Mouse (Mus musculus) embryonic stem cell, embryonic (primary cell): ENCODE results near the gene 9330161L09Rik.

Experiments
- CTCF ChIA-PET, 4 experiments: fragments of 300-600 bp in 2 of 4; fragments of 350-600 bp in 2 of 4; sonication (Branson Sonifier 250); formaldehyde crosslinking; loops; one replicate each; lab custom pipeline; 2022; ENCODE audit warnings: inconsistent platforms in 2 of 4; lab: Charles Lee
- POLR2A ChIA-PET, 4 experiments: fragments of 300-600 bp in 2 of 4; fragments of 350-600 bp in 2 of 4; sonication (Branson Sonifier 250); formaldehyde crosslinking; loops; one replicate each; lab custom pipeline; 2022; ENCODE audit warnings: antibody characterized with exemption in 4 of 4, inconsistent platforms in 1 of 4; lab: Charles Lee

Gene 9330161L09Rik

GRCm38 (mm10) chr12:103404131-103404530 is 3.5 kb downstream of the 9330161L09Rik start:
- POLR2A ChIA-PET, result no interaction called here
- CTCF ChIA-PET, result no interaction called here

DNA sequence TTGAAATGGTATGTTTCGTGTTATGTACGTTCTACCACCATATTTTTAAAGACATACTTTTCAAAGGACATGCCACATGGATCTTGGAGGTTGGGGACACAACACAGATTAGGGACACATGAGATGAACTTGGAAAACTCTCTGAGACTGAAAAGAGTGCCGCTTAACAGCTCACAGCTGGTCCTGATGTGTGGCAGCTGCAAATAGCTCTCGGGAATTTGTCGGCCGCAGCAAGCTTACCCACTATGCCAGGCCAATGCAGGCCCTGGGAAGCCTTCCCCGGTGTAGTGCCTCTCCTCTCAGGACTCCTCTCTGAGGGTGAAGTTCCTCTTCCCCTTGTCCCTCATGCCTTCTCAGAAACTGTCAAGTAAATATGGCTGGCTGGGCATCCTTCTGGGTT is 10.9 kb downstream of the 9330161L09Rik start:
- POLR2A ChIA-PET, result interaction anchor here in 1 of 4 experiments (1.3 to 2.4 kb wide), 2 partner anchors 8 to 29 kb away, joined by 3 to 5 read pairs; partner anchors contain the start of genes Ddx24 and Otub2

DNA sequence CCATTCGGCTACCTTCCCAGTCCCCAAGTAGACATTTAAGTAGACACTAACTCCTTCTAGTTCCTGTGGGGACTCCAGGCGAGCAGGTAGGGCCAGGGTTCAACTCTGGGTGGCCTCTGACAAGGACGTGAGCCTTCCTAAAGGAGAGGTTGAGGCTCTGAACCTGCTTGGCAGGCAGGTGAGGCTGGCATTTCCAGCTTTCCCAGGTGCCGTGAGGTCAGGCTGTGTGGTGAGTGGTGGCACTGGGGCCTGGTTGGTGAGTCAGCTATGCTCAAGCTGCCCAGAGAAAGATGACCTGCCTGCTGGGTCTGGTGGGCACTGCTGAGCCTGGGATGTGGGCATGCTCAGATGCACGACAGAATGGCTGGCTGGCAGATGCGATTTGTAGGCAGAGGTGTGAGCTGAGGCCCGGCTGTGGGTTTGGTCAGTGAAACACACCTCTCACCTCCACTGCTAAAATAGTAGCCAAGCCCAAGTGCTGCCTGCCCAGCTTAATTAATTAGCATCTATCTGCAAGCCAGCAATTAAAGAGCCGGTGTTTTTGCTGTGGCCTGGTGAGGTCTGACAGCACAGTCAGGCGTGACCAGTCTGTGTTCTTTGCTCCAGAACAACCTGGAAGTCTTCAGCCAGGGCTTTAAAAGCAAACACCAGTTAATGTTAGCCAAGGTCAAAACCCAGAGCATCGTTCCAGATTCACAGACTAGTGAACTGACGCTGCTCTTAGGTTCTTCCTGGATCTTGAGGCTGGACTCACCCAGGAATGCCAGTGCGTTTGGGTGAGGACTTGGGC is 11.9 kb downstream of the 9330161L09Rik start:
- ChIA-PET POLR2A (interaction anchor here in 1 of 4 experiments (1.3 kb wide), 1 partner anchor 30 kb away, joined by 3 read pairs; the partner anchor contains the start of gene Ddx24), CTCF (interaction anchor here in 1 of 4 experiments (2.3 kb wide), 1 partner anchor 28 kb away, joined by 6 read pairs; no protein-coding TSS in a partner anchor)

More for the DNA sequence above, 10.9 kb downstream of the 9330161L09Rik start:
- CTCF ChIA-PET, result interaction anchor here in 1 of 4 experiments (2.3 kb wide), 1 partner anchor 29 kb away, joined by 6 read pairs; no protein-coding TSS in a partner anchor

DNA sequence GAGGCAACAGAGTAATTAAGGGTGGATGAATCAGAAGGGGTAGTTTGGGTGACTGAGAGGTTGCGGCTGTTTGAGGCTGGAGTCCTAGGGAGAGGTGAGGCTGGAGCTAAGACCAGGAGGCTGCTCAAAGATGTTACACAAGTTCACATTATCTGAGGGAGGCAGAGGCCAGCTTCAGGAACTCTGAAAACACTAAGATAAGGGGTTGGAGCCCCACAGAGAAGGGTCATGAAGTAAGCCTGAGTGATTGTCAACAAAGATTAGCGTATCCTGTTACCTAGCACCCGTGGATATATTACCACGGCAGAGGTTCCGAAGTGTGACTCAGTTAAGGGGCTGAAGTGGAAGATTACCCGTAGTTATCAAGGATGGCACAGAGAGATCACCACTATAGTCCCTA is 14.1 kb downstream of the 9330161L09Rik start:
- ChIA-PET POLR2A (interaction anchor here in 1 of 4 experiments (0.5 kb wide), 1 partner anchor 1411 kb away, joined by 5 read pairs; no protein-coding TSS in a partner anchor), CTCF (no interaction called here)

- ChIA-PET POLR2A (interaction anchor here in 2 of 4 experiments (0.6 to 4.2 kb wide), 6 partner anchors 10 to 205 kb away, joined by 3 to 25 read pairs (median 4); partner anchors contain the start of gene Ddx24 (in 1 of the 2)), CTCF (interaction anchor here in 3 of 4 experiments (0.6 to 1.2 kb wide), 5 partner anchors 17 to 24 kb away, joined by 3 to 5 read pairs (median 4); no protein-coding TSS in a partner anchor)
Measured at GRCm38 (mm10) chr12:103391098-103391497, 16.5 kb downstream of the 9330161L09Rik start.

DNA sequence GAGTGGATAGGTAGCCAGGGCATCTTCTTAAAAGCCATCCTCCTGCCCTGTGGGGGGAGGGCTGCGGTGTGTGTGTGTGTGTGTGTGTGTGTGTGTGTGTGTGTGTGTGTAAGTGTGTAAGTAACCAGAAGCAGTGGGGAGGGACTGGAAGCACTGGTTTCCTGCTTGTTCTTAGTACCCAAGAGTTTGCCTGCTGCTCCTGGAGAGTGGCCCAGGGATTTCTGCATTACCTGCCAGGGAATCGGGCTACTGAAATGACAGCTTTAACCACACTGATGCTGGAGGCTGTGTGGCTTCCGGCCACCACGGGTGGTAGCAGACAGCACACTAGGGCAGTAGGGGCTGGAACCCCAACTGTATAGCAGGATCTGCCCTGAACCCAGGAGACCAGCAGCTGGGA is 17.6 kb downstream of the 9330161L09Rik start:
- POLR2A ChIA-PET, result interaction anchor here in 2 of 4 experiments (1.2 to 4.2 kb wide), 7 partner anchors 8 to 148 kb away, joined by 3 to 25 read pairs (median 5); partner anchors contain the start of genes Ddx24 (in 2 of the 2) and Prima1 (in 1 of the 2)
- CTCF ChIA-PET, result interaction anchor here in 3 of 4 experiments (0.7 to 2.1 kb wide), 3 partner anchors 36 to 837 kb away, joined by 4 to 11 read pairs (median 4); partner anchors contain the start of gene Ddx24 (in 2 of the 3)

DNA sequence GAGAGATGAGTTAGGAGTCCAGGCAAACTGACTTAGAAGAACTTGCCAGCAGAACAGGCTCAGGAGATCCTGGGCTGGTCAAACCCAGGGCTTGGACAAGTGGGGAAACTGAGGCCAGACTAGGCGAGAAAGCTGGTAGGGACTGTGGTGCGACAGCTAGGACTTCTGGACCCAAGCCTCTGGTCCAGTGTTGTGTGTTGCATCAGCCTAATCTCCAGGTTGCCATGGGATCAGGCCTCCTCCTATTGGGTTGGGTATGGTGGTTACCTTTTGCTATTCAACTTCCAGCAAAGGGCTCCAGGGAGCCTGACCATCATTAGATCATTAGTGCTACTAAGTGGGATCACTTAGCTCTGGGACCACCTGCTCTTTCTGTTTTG is 18.3 kb downstream of the 9330161L09Rik start:
- ChIA-PET CTCF (interaction anchor here (0.7 to 2.1 kb wide), 5 partner anchors 18 to 750 kb away, joined by 3 to 11 read pairs (median 5); partner anchors contain the start of gene Ddx24 (in 2 of the 4)), POLR2A (interaction anchor here in 3 of 4 experiments (0.6 to 4.2 kb wide), 15 partner anchors 9 to 586 kb away, joined by 3 to 25 read pairs (median 5); partner anchors contain the start of genes Ddx24 (in 3 of the 3), Prima1 (in 2 of the 3) and 9330161L09Rik (in 1 of the 3))

DNA sequence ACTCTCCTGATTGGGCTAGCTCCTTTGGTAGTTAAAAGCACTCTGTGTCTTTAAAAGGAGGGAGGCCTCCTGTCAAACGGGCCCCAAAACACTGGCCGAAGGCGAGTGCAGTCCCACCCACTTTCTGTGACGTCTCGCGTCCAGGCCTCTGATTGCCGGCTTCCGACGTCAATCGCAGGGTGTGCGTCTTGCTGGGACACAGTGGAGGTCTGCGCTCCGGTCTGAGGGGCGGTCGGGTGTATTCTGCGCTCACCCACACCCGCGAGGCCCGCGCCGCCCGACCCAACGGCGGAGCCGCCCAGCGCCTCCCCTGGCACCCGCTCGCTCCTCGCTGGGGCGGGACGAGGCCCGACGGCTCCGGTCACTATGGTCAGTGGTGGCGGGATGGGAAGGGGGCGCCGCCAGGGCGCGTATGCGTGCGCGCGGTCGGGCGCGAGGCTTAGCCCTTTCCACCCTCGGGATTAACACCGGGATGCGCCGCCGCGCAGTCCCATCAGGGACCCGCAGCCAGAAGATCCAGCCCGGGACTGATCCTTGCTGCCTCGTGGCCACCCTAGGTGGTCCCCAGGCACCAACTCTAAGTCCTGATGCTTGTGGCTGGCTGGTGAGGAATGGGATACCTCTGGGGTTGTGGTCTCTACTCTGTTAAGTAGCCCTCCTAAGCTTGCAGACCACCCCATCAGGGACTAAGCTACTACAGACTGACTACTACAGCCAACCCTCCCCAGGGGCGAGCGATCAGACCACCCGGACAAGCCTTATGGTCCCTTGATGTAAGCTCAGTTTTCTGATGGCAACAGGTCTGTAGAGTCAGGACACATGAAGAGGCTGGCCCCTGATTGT is 18.9 kb downstream of the 9330161L09Rik start, which contains the start of gene Otub2:
Gene Otub2 (plus strand): TSS at position 178 of the 843 bp plus-strand sequence.
- POLR2A ChIA-PET, result interaction anchor here (0.5 to 4.2 kb wide), 22 partner anchors 9 to 887 kb away, joined by 3 to 25 read pairs (median 5); partner anchors contain the start of genes Ddx24 (in 3 of the 4), Prima1 (in 2 of the 4) and 9330161L09Rik (in 1 of the 4)
- CTCF ChIA-PET, result interaction anchor here (0.7 to 2.1 kb wide), 6 partner anchors 17 to 749 kb away, joined by 3 to 11 read pairs (median 4); partner anchors contain the start of gene Ddx24 (in 2 of the 4)

DNA sequence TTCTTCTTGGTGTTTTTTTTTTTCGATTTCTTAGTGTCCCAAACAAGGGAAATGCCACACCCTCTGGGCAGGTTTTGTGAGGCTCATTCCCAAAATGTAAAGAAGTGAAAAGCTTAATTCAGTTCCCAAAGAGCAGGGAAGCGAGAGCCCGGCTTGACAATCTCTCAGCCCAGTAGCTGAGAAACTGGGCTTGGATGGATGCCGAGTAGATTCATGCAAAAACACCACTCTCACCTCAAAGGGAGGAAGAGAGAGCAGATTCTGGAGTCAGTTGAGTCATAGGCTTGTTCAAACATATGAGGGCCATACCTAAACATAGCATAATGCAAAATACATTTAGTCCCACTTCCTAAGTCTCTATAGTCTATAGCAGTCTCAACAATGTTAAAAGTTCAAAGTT is 27.4 kb downstream of the 9330161L09Rik start:
- ChIA-PET POLR2A (no interaction called here), CTCF (interaction anchor here in 1 of 4 experiments (1.7 kb wide), 1 partner anchor 12 kb away, joined by 6 read pairs; no protein-coding TSS in a partner anchor)

DNA sequence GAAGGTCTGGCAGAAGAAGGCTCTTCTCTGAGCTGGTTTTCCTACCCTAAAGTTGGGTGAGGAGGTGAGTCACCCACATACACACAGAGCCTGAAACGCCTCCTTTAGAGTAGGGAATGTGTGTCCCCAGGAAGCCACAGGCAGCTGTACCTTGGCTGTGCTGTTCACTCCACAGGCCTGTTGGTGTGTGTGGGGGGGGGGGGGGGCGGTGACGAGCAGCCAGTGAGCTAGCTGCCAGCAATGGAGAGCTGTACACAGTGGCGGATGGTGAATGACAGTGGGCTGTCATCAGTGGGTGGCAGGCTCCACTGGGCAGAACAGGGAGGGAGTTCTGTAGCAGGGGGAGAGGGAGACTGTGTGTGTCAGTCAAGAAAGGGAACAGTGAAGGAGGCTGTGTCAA is 30.8 kb downstream of the 9330161L09Rik start:
- ChIA-PET CTCF (interaction anchor here (0.5 to 2.2 kb wide), 6 partner anchors 9 to 235 kb away, joined by 3 to 12 read pairs (median 5); no protein-coding TSS in a partner anchor), POLR2A (interaction anchor here in 1 of 4 experiments (0.5 kb wide), 1 partner anchor 15 kb away, joined by 4 read pairs; no protein-coding TSS in a partner anchor)

DNA sequence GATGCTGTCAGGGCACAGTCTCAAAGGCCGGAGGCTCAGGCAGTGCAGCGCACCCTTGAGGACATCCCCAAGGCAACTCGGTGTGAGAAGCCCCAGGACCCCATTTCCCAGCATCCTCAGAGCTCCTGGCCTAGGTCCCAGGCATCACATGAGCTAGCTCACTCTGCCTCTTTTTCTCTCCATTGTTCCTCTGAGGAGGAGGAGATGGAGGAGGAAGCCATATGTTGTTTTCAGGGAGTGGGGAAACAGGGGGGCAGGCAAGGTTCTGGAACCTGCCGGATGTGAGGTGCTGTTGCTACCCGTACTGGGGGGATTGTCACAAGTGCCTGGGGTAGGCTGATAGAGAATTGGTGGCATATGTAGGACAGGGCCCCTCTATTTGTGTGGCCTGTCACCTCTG is 31.5 kb downstream of the 9330161L09Rik start:
- POLR2A ChIA-PET, result interaction anchor here in 1 of 4 experiments (0.5 kb wide), 1 partner anchor 15 kb away, joined by 4 read pairs; no protein-coding TSS in a partner anchor
- CTCF ChIA-PET, result interaction anchor here in 3 of 4 experiments (0.6 to 2.2 kb wide), 4 partner anchors 8 to 234 kb away, joined by 3 to 10 read pairs (median 5); no protein-coding TSS in a partner anchor

DNA sequence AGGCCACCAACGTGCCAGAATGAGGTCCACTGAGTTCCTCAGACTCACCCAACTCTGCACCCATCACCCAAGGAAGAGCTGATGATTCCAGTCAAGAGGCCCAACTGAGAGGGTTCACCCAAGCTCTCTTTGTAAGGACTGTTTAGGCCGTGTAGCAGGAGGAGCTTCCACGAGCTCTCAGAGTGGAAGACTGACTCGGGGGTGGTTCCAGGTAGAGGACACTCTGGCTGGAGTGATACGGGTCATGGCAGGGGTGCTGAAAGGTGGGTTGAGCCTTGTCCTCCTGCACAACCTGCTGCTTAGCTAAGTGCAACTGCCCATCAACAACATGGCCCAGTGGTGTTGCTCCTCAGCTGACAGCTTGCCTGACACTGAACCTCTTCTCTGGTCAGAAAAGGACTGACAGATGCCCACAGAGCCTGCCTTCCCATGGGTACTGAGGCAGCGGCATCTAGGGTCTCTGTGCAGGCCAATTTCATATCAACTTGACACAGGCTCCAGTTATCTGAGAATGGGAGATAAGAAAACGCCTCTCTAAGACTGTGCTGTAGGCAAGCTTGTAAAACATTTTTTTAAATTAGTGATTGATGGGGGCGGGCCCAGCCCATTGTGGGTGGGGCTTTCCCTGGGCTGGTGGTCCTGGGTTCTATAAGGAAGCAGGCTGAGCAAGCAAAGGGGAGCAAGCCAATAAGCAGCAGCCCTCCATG is 33.9 kb downstream of the 9330161L09Rik start:
- CTCF ChIA-PET, result interaction anchor here (0.5 to 1.4 kb wide), 6 partner anchors 10 to 572 kb away, joined by 3 to 5 read pairs (median 3); no protein-coding TSS in a partner anchor
- POLR2A ChIA-PET, result interaction anchor here in 1 of 4 experiments (0.5 to 1.4 kb wide), 3 partner anchors 8 to 229 kb away, joined by 3 read pairs; no protein-coding TSS in a partner anchor

DNA sequence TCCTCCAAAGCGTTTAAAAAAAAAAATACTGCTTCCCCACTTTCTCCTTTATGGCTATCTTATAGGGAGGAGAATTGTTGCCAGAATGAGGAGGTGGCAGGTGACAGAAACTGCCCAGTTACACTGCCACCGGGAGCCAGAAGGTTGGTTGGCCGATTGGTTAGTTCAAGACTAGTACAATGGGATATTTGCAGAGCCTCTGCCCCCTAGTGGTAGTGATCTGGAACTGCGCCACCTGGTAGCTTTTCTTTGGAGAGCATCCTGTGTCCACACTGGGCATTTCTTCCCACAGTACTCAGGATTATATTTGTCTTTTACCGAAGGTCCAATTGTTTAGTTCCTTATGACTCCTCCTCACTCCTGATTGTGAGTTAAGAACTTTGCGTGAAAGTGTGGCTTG is 35.9 kb downstream of the 9330161L09Rik start:
- ChIA-PET CTCF (interaction anchor here (0.6 to 1.6 kb wide), 29 partner anchors 10 to 1372 kb away, joined by 3 to 7 read pairs (median 3); partner anchors contain the start of genes Asb2 (in 1 of the 4), Ifi27 (in 1 of the 4) and Otub2 (in 1 of the 4)), POLR2A (interaction anchor here in 2 of 4 experiments (0.5 to 0.6 kb wide), 2 partner anchors 16 to 268 kb away, joined by 3 to 4 read pairs; no protein-coding TSS in a partner anchor)

DNA sequence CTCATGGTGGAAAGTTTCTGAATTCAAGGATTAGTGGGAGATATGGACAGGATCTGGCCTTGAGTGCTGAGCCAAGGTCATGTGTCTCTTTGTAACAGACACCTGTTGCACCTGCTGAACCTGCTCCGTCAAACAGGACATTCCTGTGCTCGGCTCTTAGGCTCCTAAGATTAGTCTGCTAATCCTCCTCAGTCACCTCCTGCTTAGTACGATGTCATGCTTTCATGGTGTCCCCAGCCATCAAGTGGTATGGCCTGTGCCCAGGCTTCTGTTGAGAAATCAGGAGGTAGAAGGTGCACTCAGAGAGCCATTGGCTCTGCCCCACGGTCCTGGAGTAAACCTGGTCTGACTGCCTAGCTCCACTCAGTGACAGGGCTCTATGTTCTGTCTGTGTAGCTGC is 36.8 kb downstream of the 9330161L09Rik start:
- ChIA-PET CTCF (interaction anchor here in 2 of 4 experiments (0.5 to 1.5 kb wide), 4 partner anchors 11 to 1374 kb away, joined by 3 to 7 read pairs (median 4); no protein-coding TSS in a partner anchor), POLR2A (no interaction called here)

DNA sequence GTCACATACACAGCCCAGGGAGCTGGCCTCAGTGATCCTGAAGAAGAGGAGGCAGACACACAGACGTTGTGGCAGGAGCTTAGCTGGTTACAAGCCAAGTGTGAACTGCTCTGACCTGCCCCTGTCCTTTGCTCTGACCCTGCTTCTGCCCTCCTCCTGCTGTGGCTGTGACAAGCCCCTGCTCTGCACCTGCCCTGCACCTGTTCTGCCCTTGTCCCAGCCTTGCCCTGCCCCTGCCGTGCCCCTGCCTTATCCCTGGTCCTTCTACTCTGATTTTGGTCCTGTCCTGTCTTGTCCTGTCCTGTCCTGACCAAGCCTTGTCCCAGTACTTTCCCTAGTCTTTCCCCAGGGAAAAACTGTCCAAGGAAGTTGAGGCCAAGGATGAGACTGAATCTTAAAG is 38.8 kb downstream of the 9330161L09Rik start:
- CTCF ChIA-PET, result interaction anchor here (0.6 to 4.1 kb wide), 34 partner anchors 10 to 232 kb away, joined by 3 to 52 read pairs (median 6); partner anchors contain the start of genes Ddx24 (in 3 of the 4), 9330161L09Rik (in 1 of the 4), Otub2 (in 1 of the 4) and Ppp4r4 (in 1 of the 4)
- POLR2A ChIA-PET, result interaction anchor here in 2 of 4 experiments (1.4 to 1.6 kb wide), 2 partner anchors 9 to 10 kb away, joined by 3 read pairs; no protein-coding TSS in a partner anchor

- POLR2A ChIA-PET, result interaction anchor here in 2 of 4 experiments (0.9 to 1.6 kb wide), 5 partner anchors 9 to 57 kb away, joined by 3 read pairs; partner anchors contain the start of gene Ddx24 (in 1 of the 2)
Measured at GRCm38 (mm10) chr12:103368326-103368669, 39.3 kb downstream of the 9330161L09Rik start.

More at GRCm38 (mm10) chr12:103368326-103368669, 39.3 kb downstream of the 9330161L09Rik start:
- CTCF ChIA-PET, result interaction anchor here (0.5 to 4.1 kb wide), 54 partner anchors 9 to 1393 kb away, joined by 3 to 52 read pairs (median 4); partner anchors contain the start of genes Ddx24 (in 3 of the 4), 9330161L09Rik (in 1 of the 4), Asb2 (in 1 of the 4) and Cpsf2 (in 1 of the 4)
